Mouse (Mus musculus): ENCODE measurements around the gene Pepd. TPM values are rescaled to one million over a fixed set of nuclear protein-coding genes. Genes with fewer than 3 reads are reported as not detected.
A peak's percentile ranks its signal among the peaks of the same experiment; 100 is the strongest.

Pepd gene
- polyA plus RNA-seq, 1 experiment from 2014 or later = 72.3 TPM

GRCm38 (mm10) chr7:35086271-35086861 is 174.2 kb downstream of the Pepd start:
- peak overlapping the region; percentile 57 for H3K27ac ChIP-seq (replicated peaks; ENCODE audit: low read depth, low read length)
- peaks cover 23% of the 10 kb centered on the region for H3K4me1 ChIP-seq (ENCODE audit: control insufficient read depth, insufficient read depth, low read length)
- no peaks in the 10 kb centered on the region for H3K27me3 ChIP-seq (replicated peaks; ENCODE audit: control insufficient read depth, insufficient read depth, low read length)
- H3K4me2 ChIP-seq (ENCODE audit: low read depth, low read length) = peak overlapping the region; percentile 57
- ATAC-seq (ENCODE audit: low read depth) = peak; percentile 89
- WGBS = under 1% methylated on average over 21 of the region's 21 CpGs
- peak overlapping the region; percentile 24 for H3K4me3 ChIP-seq (ENCODE audit: low read depth, low read length)
- peak; percentile 93 for DNase-seq (ENCODE audit: low spot score)
- H3K9ac ChIP-seq (ENCODE audit: low read depth, low read length) = peak overlapping the region; percentile 26; the same call in 1 of the 2 replicates
- no peaks in the 10 kb centered on the region for H3K36me3 ChIP-seq (ENCODE audit: control insufficient read depth, insufficient read depth, low read length)
- no peaks in the 10 kb centered on the region for H3K9me3 ChIP-seq (ENCODE audit: control insufficient read depth, low read length)

GRCm38 (mm10) chr7:35090550-35090949 is 178.4 kb downstream of the Pepd start:
- Histone ChIP-seq H3K4me2 (ENCODE audit: low read depth, low read length) (no peak overlapping the region), H3K9ac (ENCODE audit: low read depth, low read length) (no peak overlapping the region), H3K9me3 (ENCODE audit: control insufficient read depth, low read length) (no peaks in the 10 kb centered on the region), H3K27me3 (replicated peaks; ENCODE audit: control insufficient read depth, insufficient read depth, low read length) (no peaks in the 10 kb centered on the region), H3K27ac (replicated peaks; ENCODE audit: low read depth, low read length) (no peak overlapping the region), H3K4me3 (ENCODE audit: low read depth, low read length) (no peak overlapping the region), H3K4me1 (ENCODE audit: control insufficient read depth, insufficient read depth, low read length) (peaks cover 14% of the 10 kb centered on the region), H3K36me3 (ENCODE audit: control insufficient read depth, insufficient read depth, low read length) (no peaks in the 10 kb centered on the region)
- ATAC-seq (ENCODE audit: low read depth) (no peak), DNase-seq (ENCODE audit: low spot score) (no peak)
- 66% methylated on average over 5 of the region's 5 CpGs for WGBS

Small RNA genes lying within 50 kb of the gene (microRNA-seq; reads per million reads assigned to microRNA genes)
- not detected for gene Gm25033 (ENCODE audit: borderline number of aligned reads)

Other genes starting within 250 kb of the Pepd start
- 5.3 and 6.4 TPM in 2 replicates for gene Chst8, start 99.7 kb upstream of the Pepd start, polyA plus RNA-seq (2014; fragmentation: Nextera tagmentation; extraction: Ambion mirVana)
- 39.3 and 44.3 TPM in 2 replicates for gene Cebpg, start 144.2 kb downstream of the Pepd start, polyA plus RNA-seq (2014; fragmentation: Nextera tagmentation; extraction: Ambion mirVana)
- 8.7 and 10.9 TPM in 2 replicates for gene Cebpa, start 206.9 kb downstream of the Pepd start, polyA plus RNA-seq (2014; fragmentation: Nextera tagmentation; extraction: Ambion mirVana)

All from embryonic facial prominence, embryonic 14.5 days (tissue).